Mouse (Mus musculus) Muller cell, postnatal 12 days (primary cell): Measurements from ENCODE around the gene Tmem104.

Experiments used
- DNase-seq: peaks from one replicate; pipeline ENCODE4 v3.0.0-alpha.2; 2015; ENCODE audit errors: inconsistent ontology term

Gene Tmem104

DNA sequence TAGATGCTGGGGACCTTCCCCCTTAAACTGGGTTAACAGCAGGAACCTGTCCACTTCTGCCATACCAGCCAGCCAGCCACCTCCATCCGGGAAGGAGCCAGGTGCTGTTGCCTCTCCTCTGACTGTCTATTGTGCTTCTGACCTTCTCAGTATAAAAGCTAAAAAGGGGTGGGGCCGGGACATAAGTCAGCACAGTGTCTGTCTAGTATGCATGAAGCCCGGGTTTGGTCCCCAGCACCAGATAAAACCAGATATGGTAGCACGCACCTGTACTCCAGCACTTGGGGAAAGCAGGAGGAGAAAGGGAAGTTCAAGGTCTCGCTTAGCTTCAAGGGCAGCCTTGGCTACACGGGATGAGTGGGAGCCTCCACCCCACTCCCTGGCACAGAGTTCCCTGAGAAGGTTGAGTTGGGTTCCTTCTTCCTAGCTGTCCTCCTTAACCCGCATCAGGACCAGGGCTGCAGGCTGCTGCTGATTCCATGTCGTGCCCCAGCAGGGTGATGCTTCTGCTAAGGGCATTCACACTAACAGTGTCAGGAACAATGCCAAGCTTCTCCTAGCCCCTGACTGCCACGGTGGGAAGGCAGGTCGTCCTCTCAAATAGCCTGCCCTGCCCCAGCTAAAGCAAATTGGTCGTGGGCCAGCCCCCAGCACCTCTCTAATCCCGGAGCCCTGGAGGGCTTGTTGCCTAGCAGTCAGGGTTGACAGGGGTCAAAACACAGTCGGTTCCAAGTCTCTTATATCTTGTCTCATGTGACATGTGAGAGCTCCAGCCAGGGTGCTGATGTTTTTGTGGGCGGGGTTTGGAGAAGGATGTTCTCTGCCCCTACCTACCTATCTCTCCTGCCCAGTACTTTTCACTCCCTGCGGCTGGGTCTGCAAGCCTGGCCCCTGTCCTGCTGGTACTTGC, 42.0 kb downstream of the Tmem104 start:
- DNase-seq, result no peak

DNA sequence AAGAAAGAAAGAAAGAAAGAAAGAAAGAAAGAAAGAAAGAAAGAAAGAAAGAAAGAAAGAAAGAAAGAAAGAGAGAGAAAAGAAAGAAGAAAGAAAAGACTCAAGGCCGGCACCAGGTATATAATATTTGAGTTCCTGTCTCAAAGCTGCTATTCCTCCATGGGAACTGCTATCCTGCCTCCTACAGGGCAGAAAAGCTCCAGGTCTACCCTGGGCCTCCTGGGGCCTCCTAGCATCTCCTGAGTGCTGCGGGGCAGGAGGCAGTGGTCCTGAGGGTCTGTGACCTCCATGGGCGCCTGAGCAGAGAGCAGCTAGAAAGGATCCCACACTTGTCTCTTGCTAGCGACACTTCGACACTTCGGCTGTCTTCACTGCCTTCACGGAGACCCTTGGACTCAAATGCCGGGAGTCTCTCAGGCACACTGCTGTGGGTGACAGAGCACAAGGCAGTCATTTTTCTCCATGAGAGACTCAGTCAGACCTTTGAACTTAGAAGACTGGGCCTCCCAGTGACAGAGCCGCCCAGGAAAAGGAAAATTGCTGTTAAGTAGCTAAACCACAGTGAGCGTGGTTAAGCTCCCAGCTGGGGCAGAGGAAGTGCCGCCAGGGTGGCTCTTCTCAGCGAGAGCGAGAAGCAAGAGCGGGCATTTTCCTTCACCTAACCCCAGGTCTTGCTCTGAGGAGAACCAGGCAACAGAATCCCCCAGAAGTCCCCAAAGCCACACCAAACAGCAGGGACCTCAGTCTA, 44.1 kb downstream of the Tmem104 start:
- DNase-seq, result no peak

DNA sequence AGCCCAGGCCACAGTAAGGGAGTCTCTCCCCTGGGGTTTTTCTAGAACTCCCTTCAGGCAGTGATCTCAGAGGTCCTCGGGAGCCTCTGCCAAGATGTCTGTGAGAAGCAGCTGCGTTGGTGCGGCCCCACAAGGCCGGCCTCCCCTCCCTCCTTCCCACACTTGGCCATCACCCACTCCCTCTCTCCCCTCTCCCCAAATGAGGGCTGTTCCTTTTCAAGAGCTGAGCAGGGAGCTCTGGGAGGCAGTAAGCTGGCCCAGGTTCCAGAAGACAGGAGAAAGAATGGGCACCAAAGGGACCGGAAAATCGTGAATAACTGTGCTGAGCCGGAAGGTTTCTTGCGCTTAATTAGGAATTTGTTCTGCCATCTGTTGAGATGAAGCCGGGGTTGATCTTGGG, 44.6 kb downstream of the Tmem104 start:
- DNase-seq, result no peak

DNA sequence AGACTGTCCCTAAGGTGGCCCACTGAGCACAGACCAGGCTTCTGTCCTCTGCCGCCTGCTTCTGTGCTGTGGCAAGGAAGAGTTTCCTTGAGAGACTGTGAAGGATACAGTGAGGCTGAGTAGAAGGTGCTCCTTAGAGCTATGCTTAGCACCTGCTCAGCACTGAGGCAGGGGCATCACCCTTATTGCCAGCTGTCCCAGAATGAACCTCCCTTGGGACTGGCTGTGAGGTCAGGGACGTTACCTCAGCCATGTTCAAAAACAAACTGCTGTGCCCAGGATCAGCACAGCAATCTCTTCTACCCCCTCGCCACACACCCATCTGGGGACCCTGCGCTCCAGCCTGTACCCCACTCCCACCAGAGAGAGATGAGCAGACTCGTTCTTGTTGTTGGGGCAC, 45.6 kb downstream of the Tmem104 start:
- no peak for DNase-seq

DNA sequence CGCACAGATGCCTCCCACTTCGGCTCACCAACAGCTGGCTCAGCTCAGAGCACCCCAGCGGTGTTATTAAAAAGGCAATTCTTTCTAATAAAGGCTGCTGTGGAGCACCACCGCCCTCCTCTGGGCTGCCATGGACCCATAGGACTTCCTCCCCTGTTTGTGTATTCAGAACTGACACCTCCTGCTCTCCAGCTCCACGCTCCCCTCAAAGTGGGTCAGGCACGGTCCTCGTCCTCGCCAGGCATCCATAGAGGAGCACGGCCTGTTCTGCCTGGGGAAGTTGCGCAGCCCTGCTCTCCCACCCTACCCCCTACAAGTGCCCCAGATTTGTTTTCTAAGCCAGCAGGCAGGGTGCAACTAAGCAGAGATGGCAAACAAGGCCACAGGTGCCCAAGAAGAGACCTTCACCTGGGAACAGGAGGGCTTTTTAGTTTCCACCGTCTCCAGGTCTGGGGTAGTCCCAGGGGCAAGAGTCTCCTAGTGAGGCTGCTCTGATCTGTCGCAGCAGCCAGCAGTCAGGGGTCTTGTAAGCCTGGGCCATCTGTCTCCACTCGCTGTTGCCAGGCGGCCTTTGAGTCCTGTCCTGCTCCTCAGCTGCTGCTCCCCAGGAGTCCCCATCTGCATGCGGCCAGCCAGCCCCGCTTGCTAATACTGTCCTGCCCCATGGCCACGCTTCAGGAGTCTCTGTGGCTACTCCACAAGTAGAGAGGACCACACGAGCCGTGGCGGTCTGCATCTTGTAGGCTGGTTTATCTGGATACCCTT, 46.4 kb downstream of the Tmem104 start:
- no peak for DNase-seq

DNA sequence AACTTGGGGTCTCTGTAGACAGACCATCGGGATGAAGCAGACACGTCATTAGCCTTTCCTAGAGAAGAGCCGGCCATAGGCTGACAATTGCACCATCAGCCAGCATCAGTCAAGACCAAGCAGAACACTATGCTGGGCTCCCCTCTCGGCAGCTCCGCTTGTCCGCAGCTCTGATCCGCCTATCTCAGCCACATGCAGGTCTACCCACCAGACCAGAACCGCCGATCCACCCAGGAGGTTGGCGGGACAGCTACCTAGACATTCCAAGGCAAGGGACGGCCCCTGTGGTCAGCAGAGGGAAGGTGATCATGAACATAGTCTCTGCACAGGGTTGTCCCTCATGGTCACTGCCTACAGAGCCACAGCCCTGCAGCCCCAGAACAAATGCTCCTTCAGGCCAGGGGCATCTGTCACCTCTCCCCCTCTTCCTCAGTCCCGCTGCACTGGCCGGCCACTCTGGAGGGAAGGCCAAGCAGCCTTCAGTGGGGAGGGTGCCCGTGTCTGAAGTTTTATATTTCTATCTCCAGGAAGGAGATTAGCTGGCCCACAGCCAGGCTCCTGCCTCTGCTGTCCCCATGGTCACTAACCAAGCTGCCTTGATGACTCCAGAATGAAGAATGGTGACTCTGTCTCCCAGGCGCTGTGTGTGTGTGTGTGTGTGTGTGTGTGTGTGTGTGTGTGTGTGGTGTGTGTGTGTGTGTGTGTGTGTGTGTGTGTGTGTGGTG, 47.2 kb downstream of the Tmem104 start:
- DNase-seq, result no peak

DNA sequence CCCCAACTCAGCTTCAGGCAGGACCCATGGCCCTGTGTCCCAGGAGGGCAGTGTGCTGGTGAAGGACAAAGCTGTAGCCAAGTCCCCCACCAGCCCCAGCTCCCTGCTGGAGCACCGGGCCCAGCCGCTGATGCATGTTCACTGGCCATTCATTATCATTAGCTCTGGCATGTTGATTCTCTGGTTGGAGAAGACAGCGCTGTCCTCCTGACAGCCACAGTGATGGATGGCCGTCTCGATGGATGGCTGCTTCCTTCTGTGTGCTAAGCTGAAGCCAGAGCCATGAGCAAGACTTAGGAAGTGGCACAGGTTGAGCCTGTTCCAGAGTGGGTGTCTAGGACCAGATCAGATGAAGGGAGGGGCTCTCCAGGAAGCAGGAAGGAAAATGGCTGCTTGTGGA, 49.3 kb downstream of the Tmem104 start:
- no peak for DNase-seq

DNA sequence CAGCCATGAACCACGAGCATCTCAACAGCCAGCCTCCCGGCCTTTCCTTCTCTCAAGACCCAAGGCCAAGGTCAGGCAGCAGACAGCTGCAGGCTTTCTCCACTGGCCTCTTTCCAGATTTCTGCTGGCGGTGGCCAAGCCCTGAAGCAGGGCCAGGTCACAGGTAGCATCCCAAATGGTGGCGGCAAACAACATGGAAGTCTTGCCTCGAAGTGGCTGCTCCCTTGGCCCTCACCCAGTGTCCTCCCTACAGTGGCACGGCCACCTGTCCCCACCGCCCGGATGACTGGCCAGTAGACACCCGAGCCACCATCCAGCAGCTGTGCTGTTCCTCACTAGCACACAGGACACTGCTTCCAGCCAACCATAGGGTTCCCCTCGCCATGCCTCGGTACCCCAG, 54.1 kb downstream of the Tmem104 start:
- no peak for DNase-seq

DNA sequence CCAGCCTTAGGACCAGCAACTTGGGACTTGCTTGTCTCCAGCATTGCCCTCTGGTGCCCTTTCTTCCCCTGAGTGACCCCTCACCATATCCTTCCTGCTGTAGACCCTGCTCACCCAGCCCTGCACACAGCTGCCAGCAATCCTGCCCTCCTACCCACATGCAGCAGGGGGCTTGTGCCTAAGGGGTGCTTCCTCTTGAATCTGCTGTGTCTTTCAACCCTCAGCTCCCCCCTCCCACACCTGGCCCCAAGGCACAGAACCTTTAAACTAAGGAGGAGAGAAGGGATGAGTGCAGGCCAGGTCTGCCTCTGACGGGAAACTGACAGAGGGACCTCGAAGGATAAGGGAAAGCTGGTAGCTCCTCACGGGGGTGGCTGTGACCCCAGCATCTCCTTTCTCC, 55.5 kb downstream of the Tmem104 start:
- DNase-seq, result no peak

DNA sequence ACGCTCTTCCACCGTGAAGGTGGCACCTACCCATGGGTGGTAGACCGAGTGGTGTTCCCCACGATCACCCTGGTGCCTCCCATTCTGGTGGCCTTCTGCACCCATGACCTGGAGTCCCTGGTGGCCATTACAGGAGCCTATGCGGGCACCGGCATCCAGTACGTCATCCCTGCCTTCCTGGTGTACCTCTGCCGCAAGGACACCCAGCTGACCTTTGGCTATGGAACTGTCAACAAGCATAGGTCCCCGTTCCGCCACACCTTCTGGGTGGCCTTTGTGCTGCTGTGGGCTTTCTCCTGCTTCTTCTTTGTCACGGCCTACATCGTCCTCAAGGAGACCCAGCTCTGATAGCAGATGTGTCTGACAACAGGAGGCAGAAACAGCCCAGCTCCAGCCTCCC, 56.5 kb downstream of the Tmem104 start:
- DNase-seq, result no peak

DNA sequence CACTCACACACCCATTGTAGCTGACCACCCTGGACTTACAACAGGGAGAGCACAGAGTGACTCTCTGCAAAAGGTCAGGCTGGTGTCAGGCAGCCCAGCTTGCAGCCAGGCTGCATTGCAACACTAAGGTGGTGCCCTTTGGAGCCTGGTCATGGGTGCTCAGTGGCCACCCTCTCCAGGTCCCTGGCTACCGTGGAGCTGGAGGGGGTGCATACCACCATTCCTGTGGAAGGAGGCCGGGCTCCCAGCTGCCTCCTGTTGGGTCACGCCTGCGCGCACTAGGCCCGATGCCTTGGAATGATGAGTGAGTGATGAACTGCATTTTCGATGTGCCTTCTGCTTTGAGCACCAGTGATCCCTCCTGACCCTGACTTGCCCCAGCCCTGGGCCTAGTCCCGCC, 57.6 kb downstream of the Tmem104 start:
- no peak for DNase-seq

DNA sequence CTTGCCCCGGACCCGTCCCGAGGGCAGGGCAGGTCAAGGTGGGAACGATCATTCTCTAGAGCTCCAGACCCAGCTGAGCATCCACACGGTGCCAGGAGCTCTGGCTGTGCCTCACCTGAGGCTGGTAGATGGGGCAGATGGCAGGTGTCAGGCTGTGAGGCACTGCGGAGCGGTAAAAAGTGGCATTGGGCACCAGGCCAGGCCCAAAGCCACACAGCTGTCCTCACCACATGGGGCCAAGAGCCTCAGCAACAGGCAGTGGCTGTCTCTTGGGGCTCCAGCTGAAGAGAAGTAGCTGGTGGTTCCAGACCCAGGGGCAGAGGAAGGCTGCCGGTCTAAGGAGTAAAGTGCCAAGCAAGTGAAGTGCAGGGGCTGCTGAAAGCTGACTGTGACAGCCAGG, 59.1 kb downstream of the Tmem104 start:
- no peak for DNase-seq

DNA sequence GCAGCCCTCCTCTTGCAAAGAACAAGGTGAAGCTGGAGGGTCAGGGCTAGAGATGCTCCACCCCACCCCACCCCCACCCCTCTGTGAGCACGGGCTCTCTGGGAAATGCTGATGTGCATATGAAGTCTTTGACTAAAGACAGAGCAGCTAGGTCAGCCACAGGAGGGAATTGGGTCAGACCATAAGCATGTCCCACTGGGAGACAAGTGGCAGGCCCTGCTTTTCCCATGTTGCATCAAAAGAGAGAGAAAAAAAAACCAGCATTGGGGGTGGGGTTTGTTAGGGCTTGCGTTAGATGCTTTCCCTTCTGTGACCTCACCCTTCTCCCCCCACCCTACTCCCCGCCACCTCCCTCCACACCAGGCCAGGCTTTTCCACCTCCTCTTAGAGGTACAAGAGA, 60.0 kb downstream of the Tmem104 start:
- DNase-seq, result no peak

DNA sequence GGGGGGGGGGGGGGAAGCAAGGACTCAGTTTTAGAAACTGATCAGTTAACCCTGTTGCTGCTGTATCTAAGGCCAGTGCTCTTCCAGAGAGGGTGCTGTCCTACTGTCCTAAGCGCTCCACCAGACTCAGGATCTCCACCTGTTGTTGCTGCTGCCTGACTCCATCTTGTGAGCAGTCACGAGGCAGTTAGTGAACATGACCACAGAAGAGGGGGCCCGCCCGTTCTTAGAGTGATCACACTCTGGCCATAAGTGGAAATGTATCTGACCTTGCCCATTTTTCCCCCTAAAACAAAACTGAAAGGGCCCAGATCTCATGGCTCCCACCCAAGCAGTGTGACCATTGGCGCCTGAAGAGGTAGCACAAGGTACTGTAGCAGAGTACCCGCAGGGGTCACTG, 60.7 kb downstream of the Tmem104 start:
- DNase-seq, result no peak

DNA sequence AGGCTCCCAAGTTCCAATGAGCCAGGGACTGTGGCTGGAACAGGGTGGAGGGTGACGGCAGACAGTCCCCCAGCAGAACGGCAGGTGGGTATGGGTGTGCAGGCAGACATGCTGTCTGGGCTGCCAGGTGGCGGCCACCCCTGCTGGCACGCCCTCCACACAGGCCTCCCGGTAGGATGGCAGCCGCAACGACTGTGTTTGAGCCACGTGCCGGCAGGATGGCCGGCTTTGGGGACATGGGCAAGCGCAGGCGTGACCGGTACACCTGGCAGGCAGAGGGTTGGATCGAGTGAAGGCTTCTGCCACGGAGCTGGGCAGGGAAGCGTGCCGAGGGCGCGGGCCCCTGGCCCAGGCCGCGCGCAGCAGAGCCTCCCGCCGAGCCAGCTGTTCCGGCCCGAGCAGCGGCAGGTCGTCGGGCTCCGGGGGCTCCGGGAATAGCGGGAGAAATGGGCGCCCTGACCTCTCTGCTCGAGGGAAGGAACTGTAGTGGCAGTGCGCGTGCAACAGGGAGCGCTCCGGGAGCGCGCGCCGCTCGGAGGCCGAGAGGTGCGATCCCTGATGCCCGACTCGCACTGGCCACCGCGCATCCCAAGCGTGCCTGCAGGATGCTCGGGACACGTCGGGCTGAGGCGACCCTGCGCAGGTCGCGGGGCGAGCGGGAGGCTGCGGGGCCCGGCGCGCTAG, 62.6 kb downstream of the Tmem104 start:
- peak; percentile 47 for DNase-seq

DNA sequence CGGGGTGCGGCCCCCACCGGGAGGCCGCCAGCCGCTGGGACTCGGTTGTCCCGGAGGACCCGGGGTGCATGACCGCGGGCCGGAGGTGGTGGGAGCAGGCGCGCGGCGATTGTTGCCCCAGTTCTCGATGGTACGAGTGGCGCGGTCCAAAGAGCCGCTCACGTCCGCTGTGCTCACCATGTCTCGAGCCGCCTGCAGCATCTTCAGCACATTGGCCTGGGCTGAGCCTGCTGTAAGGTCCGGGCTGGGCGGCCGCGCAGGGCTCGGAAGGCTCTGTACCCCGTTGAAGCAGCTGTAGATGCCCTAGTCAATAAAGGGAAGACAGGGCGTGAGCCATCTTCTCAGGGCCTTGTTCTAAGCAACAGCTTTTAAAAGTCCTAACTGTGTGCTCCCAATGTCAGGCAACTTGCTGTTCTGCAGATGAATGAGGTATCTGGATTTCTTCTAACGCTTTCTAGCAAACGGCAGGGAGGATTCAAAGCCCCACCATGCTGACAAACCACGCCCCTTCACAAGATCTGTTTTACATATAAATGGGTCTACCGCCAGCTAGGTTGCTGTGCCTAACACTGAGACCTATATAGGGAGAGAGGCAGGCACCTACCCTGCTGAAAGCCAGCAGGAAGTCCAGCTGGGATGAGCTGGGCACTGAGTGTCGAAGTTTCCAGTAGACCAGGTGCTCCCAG, 63.3 kb downstream of the Tmem104 start:
- no peak for DNase-seq

DNA sequence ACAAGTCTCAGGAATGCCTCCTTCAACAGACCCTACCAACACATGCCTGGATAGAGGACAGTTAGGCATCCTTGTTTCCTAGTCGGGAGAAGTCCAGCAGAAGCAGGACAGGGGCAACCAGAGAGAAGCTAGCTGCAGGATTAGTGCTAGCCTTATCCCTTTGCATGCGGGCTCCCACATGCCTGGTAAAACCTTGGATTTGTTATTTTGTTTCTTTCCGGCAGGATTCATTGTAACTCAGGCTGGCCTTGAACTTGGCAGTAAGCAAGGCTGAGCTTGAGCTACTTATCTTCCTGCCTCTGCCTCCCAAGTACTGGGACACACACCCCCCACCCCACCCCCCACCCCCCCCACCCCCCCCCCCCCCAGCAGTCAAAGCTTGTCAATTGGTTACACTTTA, 64.0 kb downstream of the Tmem104 start:
- no peak for DNase-seq

DNA sequence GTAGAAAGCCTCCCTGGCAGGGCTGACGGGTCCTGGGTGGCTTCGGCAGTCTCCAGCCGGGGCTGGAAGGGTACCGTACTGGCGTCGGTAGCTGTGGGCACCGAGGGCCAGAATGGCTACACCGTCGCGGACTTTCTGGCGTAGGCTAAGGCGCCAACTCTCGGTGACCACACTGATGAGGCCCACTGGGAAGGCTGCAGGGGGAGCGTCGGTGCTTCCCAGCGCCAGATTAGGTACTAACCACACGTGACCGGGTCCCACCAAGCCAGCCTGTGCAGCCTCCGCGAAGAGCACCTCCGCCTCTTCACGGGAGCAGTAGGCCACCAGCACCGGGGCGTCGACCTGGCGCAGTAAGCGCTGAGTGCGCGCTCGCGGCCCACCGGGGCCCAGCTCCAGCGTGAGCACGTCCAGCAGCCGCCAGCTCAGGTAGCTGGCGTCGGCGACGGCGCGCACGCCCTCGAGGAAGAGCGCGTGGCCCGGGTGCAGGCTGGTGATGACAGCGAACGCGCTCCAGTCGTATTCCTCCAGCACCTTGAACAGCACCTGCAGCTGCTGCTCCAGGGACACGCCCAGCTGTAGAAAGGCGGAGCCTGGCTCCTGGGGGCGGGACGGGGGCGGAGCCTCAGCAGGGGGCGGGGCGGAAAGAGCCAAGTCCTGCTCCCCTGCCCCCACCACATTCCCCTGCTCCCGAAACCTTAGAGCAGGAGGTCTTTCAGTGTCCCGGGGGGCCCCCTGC, 70.7 kb downstream of the Tmem104 start:
- no peak for DNase-seq

DNA sequence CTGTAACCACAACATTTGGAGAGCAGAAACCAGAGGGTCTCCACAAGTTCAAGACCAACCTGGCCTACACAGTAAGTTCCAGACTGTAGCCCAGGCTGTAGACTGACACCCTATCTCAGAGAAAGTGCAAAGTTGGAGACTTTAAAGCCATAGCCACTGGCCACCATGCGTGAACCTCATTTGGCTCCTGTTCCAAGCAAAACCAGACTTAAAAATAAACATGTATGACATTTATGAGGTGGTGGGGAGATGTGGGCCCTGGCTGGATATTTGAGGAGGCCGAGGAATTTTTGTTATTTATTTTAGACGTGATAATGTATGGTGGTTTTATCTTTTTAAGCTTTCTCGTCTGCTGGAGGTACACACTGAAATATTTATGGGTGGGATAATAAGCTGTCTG, 71.8 kb downstream of the Tmem104 start:
- DNase-seq, result no peak

DNA sequence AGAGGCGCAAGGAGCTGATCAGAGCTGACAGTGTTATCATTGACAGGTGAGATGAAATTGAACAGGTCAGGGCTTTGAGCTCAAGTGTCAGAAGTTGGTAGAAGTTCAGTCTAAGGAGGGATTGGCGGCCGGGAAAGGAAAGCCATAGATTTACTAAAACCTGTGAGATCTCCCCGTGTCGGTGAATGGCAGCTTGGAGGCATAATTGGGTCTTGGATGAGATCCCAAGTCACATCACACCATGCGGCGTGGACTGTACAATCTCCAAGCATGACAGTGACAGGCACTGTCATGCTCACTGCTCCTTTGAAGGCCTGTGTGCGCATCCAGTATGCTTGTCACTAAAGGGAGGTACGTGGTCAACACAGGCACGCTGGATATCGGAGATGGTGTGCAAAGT, 75.7 kb downstream of the Tmem104 start:
- no peak for DNase-seq
